Comparison of ENCODE assay signal across 1 mouse cellular context in genomic region chr9:45272213-45272612, GRCm38 (mm10).
TF ChIP-seq lines count a peak whose summit lies in the region.

No protein-coding gene starts in this region.

TF ChIP-seq in CH12.LX, 34 proteins besides CTCF, POLR2A, EP300 and RAD21 (continued from another document):
- no peak for TF ChIP-seq MAZ (IDR thresholded peaks at IDR 0.05; ENCODE audit: low read depth, low read length)
TF ChIP-seq in CH12.LX: peak in this region for 4.
